Mouse (Mus musculus) limb, embryonic 15.5 days (tissue): ENCODE results near the gene Pde6h. TPM values are rescaled to one million over a fixed set of nuclear protein-coding genes. Genes with fewer than 3 reads are reported as not detected.

Experiments used
- ATAC-seq: fragments of 200-750 bp; cut with Nextera tagmentation; 2 replicates; pipeline ENCODE4 v1.8.0; 2017; ENCODE audit warnings: low read depth, moderate TSS enrichment; ENCODE audit not compliant: insufficient number of reproducible peaks, low FRiP score, low TSS enrichment
- H3K27ac ChIP-seq: fragments of 300-500 bp; sonication (generic); 2 replicates; pipeline ENCODE4 v1.5.1; 2015; ENCODE audit warnings: moderate library complexity, mild to moderate bottlenecking, inconsistent platforms
- H3K27me3 ChIP-seq: fragments of 300-500 bp; sonication (generic); 2 replicates; pipeline ENCODE4 v1.6.1; 2015; ENCODE audit warnings: inconsistent platforms
- H3K36me3 ChIP-seq: fragments of 300-500 bp; sonication (generic); 2 replicates; pipeline ENCODE4 v1.6.1; 2015; ENCODE audit warnings: inconsistent platforms
- H3K4me1 ChIP-seq: fragments of 300-500 bp; sonication (generic); 2 replicates; pipeline ENCODE4 v1.6.1; 2015; ENCODE audit warnings: inconsistent platforms
- H3K4me2 ChIP-seq: fragments of 300-500 bp; sonication (generic); 2 replicates; pipeline ENCODE4 v1.6.1; 2015; ENCODE audit warnings: mild to moderate bottlenecking, inconsistent platforms
- H3K4me3 ChIP-seq: fragments of 300-500 bp; sonication (generic); 2 replicates; pipeline ENCODE4 v1.5.1; 2015; ENCODE audit warnings: mild to moderate bottlenecking, inconsistent platforms
- H3K9ac ChIP-seq: fragments of 300-500 bp; sonication (generic); 2 replicates; pipeline ENCODE4 v1.6.1; 2015; ENCODE audit warnings: inconsistent platforms
- H3K9me3 ChIP-seq: fragments of 300-500 bp; sonication (generic); 2 replicates; pipeline ENCODE4 v1.6.1; 2016; ENCODE audit warnings: inconsistent platforms
- WGBS: fragments of 180-500 bp; shearing (Covaris S2); methylation state at CpG from one replicate; pipeline ENCODE4 v1.1.7; 2015; 5-methylcytosine and 5-hydroxymethylcytosine counted together
- polyA plus RNA-seq: library from polyadenylated mRNA; unstranded; fragments of >200 nt; fragmentation: Nextera tagmentation; extraction: Ambion mirVana; gene quantifications from 2 replicates; pipeline ENCODE4 v1.2.1, GENCODE M21; 2015

Pde6h gene
- polyA plus RNA-seq, 1 experiment from 2014 or later = 0.19 TPM

- no peaks in the 10 kb centered on the region for H3K27me3 ChIP-seq
- H3K4me3 ChIP-seq = no peak overlapping the region
- no peak overlapping the region for H3K4me2 ChIP-seq
- ATAC-seq = no peak
- H3K4me1 ChIP-seq = peaks cover 12% of the 10 kb centered on the region
- H3K9me3 ChIP-seq = no peaks in the 10 kb centered on the region
- H3K9ac ChIP-seq = no peak overlapping the region
- H3K27ac ChIP-seq = no peak overlapping the region
- 76% methylated on average over 7 of the region's 7 CpGs for WGBS
- H3K36me3 ChIP-seq = no peaks in the 10 kb centered on the region
Measured at GRCm38 (mm10) chr6:136934068-136934467, 10.4 kb downstream of the Pde6h start.

GRCm38 (mm10) chr6:136935233-136935632 is 11.6 kb downstream of the Pde6h start:
- WGBS = 74% methylated on average over 3 of the region's 3 CpGs
- peaks cover 20% of the 10 kb centered on the region for H3K4me1 ChIP-seq
- no peaks in the 10 kb centered on the region for H3K9me3 ChIP-seq
- H3K4me3 ChIP-seq = no peak overlapping the region
- H3K4me2 ChIP-seq = no peak overlapping the region
- H3K27me3 ChIP-seq = no peaks in the 10 kb centered on the region
- ATAC-seq = no peak
- no peak overlapping the region for H3K9ac ChIP-seq
- no peak overlapping the region for H3K27ac ChIP-seq
- no peaks in the 10 kb centered on the region for H3K36me3 ChIP-seq

GRCm38 (mm10) chr6:136936361-136936760 is 12.7 kb downstream of the Pde6h start:
- Histone ChIP-seq H3K4me3 (no peak overlapping the region), H3K9me3 (no peaks in the 10 kb centered on the region), H3K4me2 (no peak overlapping the region), H3K9ac (no peak overlapping the region), H3K4me1 (peaks cover 22% of the 10 kb centered on the region), H3K27me3 (no peaks in the 10 kb centered on the region), H3K27ac (no peak overlapping the region), H3K36me3 (no peaks in the 10 kb centered on the region)
- 78% methylated on average over 9 of the region's 9 CpGs for WGBS
- no peak for ATAC-seq

- Histone ChIP-seq H3K27ac (no peak overlapping the region), H3K27me3 (no peaks in the 10 kb centered on the region), H3K36me3 (no peaks in the 10 kb centered on the region), H3K9ac (no peak overlapping the region), H3K4me2 (no peak overlapping the region), H3K9me3 (no peaks in the 10 kb centered on the region), H3K4me1 (peaks cover 24% of the 10 kb centered on the region), H3K4me3 (no peak overlapping the region)
- no peak for ATAC-seq
- 84% methylated on average over 3 of the region's 3 CpGs for WGBS
Measured at GRCm38 (mm10) chr6:136937117-136937516, 13.5 kb downstream of the Pde6h start.

DNA sequence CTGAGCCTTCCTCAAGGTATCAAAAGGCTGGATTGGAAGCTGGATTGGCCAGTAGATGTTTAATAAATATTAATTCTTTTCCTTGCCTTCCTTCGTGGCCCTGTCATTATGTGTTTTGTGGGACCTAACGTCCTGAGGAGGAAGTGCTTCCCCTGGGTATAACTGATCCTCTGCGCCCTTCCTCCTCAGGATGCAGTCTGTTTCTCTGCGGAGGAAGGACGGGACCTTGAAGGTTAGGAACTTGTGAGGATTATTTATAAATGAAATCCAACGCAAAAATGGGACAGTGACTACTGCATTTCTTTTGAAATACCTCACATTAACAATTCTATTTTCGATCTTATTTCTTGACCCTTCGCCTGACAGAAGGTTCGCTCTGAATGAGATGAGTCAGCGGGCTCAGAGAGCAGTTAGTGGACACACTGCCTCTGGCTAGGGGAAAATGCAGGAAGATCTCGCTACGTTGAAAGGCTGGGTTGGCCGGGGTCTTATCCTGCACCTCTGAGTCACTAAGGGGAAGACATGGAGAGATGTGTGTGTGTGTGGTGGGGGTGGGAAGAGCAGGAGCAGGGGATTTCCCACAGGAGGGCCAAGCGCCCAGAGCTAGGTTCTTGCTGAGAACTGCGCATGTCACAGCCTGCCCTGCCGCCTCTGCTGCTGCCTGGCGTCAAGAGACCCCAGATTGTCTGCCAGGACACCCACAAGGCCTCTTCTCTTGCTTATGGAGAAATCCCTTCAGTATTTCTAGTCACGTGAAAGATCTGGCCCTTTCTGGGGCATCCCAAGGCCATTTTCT is 14.9 kb downstream of the Pde6h start:
- WGBS = 67% methylated on average over 18 of the region's 18 CpGs
- H3K4me2 ChIP-seq = no peak overlapping the region
- no peak overlapping the region for H3K9ac ChIP-seq
- H3K9me3 ChIP-seq = no peaks in the 10 kb centered on the region
- peaks cover 30% of the 10 kb centered on the region for H3K4me1 ChIP-seq
- ATAC-seq = no peak
- no peaks in the 10 kb centered on the region for H3K27me3 ChIP-seq
- no peak overlapping the region for H3K4me3 ChIP-seq
- no peak overlapping the region for H3K27ac ChIP-seq
- H3K36me3 ChIP-seq = no peaks in the 10 kb centered on the region

DNA sequence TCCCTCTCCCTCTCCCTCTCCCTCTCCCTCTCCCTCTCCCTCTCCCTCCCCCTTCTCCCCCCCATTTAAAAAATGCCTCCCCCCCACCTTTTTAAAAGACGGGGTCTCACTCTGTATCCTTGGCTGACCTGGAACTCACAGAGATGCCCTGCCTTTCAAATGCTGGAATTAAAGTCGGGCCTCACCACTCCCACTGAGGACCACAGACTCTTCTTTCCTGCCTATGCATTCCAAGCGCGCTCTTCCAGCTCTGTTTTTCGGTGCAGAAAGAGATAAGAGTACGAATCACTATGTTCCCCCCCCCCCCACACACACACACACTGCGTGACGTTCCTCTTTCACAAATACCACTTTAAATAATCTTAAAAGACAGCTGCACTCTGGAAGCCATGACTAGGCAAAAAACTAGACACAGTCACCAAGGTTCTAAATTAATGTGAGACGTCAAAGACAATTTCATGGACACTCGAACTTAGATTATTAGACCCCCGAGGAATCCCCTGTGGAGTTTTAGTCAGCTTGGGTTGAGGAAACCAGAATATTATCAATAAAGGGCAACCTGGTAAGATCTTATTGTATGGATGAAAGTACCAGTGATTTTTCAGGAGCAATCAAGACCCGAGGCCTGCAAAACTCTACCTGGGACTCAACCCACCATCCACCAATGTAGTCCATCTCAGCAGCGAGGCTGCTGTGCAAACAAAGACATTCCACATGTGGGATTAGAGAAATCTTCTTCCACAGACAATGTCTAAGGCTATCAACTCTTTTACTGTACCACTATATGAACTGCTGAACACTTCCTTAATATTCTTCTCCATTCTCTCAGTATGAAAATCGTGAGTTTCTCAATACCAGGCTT is 15.9 kb downstream of the Pde6h start:
- Histone ChIP-seq H3K4me1 (peaks cover 31% of the 10 kb centered on the region), H3K27ac (peak overlapping the region; percentile 89), H3K9ac (no peak overlapping the region), H3K36me3 (no peaks in the 10 kb centered on the region), H3K4me3 (peak overlapping the region; percentile 23; the same call in 1 of the 2 replicates), H3K9me3 (no peaks in the 10 kb centered on the region), H3K4me2 (peak overlapping the region; percentile 34; the same call in 1 of the 2 replicates), H3K27me3 (no peaks in the 10 kb centered on the region)
- ATAC-seq = no peak
- 68% methylated on average over 14 of the region's 14 CpGs for WGBS

- Histone ChIP-seq H3K4me2 (peak overlapping the region; percentile 34), H3K27ac (peak overlapping the region; percentile 89), H3K36me3 (no peaks in the 10 kb centered on the region), H3K4me1 (peaks cover 32% of the 10 kb centered on the region), H3K4me3 (peak overlapping the region; percentile 23), H3K9me3 (no peaks in the 10 kb centered on the region), H3K27me3 (no peaks in the 10 kb centered on the region), H3K9ac (no peak overlapping the region)
- no peak for ATAC-seq
- WGBS = 56% methylated on average over 11 of the region's 11 CpGs
Measured at GRCm38 (mm10) chr6:136940188-136940960, 16.7 kb downstream of the Pde6h start.

DNA sequence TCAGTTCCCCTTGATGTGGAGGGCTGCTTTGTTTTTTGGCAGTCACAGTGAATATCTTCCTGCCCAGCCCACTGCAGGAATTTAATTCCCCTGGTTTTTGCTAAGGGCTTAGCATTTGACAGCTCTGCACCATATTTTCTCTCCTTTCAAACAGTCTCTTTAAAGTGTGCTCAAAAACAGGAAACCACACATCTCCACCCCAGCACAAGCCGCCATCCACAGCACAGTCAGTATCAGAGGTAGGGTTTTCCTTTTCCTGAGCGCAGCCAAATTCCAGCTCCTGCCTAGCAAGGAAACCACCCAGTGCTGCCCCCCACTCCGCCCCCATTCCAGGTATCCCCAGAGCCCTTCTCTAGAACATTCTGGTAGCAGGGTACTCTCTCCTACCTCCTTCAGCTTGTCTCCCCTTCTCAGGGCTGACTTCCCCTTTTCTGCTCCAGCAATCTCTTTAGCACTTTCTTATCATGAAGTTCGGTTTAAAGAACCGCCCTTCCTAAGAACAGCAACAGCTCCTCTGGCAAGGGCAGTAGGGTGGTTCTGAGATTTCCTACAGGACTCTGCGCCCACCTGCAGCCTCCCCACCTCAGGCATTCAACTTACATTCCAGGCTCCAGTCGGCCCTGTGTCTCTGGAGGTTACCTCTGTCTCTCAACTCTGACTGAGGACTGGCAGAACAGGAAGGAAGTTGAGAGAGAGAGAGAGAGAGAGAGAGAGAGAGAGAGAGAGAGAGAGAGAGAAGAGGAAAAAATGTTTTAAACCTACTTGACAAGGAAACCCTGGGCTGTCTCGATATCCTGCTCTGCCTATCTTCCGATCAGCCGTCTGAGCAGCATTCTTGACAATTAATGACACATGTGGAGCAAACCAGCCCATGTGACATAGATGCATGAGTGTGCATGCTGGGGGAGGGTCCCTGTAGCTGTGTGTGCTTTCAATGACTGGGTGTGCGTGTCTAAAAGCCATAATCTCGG is 17.7 kb downstream of the Pde6h start, which contains the start of gene Arhgdib:
Gene Arhgdib, minus strand, starts transcription at position 849 of the 971 bp plus-strand sequence.
- peak within 1 kb of the TSS; percentile 23 for H3K4me3 ChIP-seq
- peak within 1 kb of the TSS; percentile 89 for H3K27ac ChIP-seq
- ATAC-seq = no peak
- no peaks in the 10 kb centered on the region for H3K27me3 ChIP-seq
- H3K4me1 ChIP-seq = peaks cover 33% of the 10 kb centered on the region
- H3K9me3 ChIP-seq = no peaks in the 10 kb centered on the region
- no peak within 1 kb of the TSS for H3K9ac ChIP-seq
- no peaks in the 10 kb centered on the region for H3K36me3 ChIP-seq
- peak within 1 kb of the TSS; percentile 34 for H3K4me2 ChIP-seq
- 23% methylated on average over 12 of the region's 12 CpGs for WGBS

- no peak for ATAC-seq
- H3K27me3 ChIP-seq = no peaks in the 10 kb centered on the region
Measured at GRCm38 (mm10) chr6:136942280-136942679, 18.6 kb downstream of the Pde6h start.

DNA sequence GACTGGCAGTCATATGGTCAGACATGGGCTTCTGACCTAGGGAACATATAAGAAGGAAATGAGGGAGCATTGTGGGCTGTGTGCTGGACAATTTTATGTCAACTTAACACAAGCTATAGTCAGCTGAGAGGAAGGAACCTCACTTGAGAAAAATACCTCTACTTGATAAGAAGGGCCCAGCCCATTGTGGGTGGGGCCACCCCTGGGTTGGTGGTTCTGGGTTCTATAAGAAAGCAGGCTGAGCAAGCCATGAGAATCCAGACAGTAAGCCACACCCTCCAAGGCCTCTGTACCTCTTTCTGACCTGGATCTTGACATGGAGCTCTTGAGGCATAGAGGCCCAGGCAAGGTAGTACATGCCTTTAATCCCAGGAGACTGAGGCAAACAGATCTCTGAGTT is 19.8 kb downstream of the Pde6h start:
- Histone ChIP-seq H3K4me2 (no peak overlapping the region), H3K9ac (no peak overlapping the region), H3K9me3 (no peaks in the 10 kb centered on the region), H3K4me3 (no peak overlapping the region), H3K27ac (no peak overlapping the region), H3K4me1 (peaks cover 43% of the 10 kb centered on the region), H3K27me3 (no peaks in the 10 kb centered on the region), H3K36me3 (no peaks in the 10 kb centered on the region)
- ATAC-seq = no peak

More at GRCm38 (mm10) chr6:136942280-136942679, 18.6 kb downstream of the Pde6h start:
- Histone ChIP-seq H3K36me3 (no peaks in the 10 kb centered on the region), H3K9ac (no peak overlapping the region), H3K4me2 (no peak overlapping the region), H3K4me3 (no peak overlapping the region), H3K4me1 (peaks cover 40% of the 10 kb centered on the region), H3K27ac (no peak overlapping the region), H3K9me3 (no peaks in the 10 kb centered on the region)
- WGBS = 53% methylated on average over 9 of the region's 9 CpGs

DNA sequence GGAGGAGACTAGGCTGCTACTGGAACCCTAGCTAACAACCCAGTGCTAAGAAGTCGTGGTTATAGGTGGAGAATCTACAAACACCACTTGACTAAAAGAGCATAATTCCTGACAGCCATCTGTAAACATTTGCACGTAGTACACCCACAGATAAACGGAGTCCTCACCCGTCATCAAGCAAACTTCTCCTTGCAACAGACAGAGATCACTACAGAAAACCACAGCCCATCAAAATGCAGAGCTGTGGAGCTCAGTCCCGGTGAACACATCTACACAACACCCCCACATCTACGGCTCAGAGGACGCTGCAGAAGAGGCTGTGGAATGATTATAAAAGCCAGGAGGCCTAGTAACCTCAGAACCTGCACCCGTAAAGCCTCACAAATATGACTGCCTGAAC is 20.9 kb downstream of the Pde6h start:
- no peak for ATAC-seq
- 69% methylated on average over 8 of the region's 8 CpGs for WGBS
- H3K4me1 ChIP-seq = peaks cover 42% of the 10 kb centered on the region
- no peaks in the 10 kb centered on the region for H3K9me3 ChIP-seq
- H3K4me2 ChIP-seq = no peak overlapping the region
- H3K27me3 ChIP-seq = no peaks in the 10 kb centered on the region
- no peak overlapping the region for H3K4me3 ChIP-seq
- H3K36me3 ChIP-seq = no peaks in the 10 kb centered on the region
- H3K9ac ChIP-seq = no peak overlapping the region
- H3K27ac ChIP-seq = no peak overlapping the region
